Mouse (Mus musculus) intestine, embryonic 15.5 days (tissue): ENCODE measurements at regions not wholly inside any gene's neighbourhood (a gene's known extent, or its start where the extent isn't known, plus 50 kb on each side); places are given as distances from the start of the nearest gene placed in this dataset.
A peak's percentile ranks its signal among the peaks of the same experiment; 100 is the strongest.

Experiments
- ATAC-seq: fragments of 200-750 bp; cut with Nextera tagmentation; 2 replicates; pipeline ENCODE4 v1.8.0; 2017; ENCODE audit warnings: moderate TSS enrichment, moderate library complexity
- H3K27ac ChIP-seq: fragments of 300-500 bp; sonication (generic); 2 replicates; pipeline ENCODE4 v1.5.1; 2015; ENCODE audit warnings: mild to moderate bottlenecking, inconsistent platforms
- H3K27me3 ChIP-seq: fragments of 300-500 bp; sonication (generic); replicated peaks from 2 replicates; pipeline ENCODE4 v1.6.1; 2015; ENCODE audit warnings: inconsistent platforms
- H3K36me3 ChIP-seq: fragments of 300-500 bp; sonication (generic); 2 replicates; pipeline ENCODE4 v1.6.1; 2015; ENCODE audit warnings: inconsistent platforms
- H3K4me1 ChIP-seq: fragments of 300-500 bp; sonication (generic); replicated peaks from 2 replicates; pipeline ENCODE4 v1.6.1; 2015; ENCODE audit warnings: inconsistent platforms
- H3K4me2 ChIP-seq: fragments of 300-500 bp; sonication (generic); replicated peaks from 2 replicates; pipeline ENCODE4 v1.6.1; 2015; ENCODE audit warnings: mild to moderate bottlenecking, inconsistent platforms
- H3K4me3 ChIP-seq: fragments of 300-500 bp; sonication (generic); replicated peaks from 2 replicates; pipeline ENCODE4 v1.5.1; 2015; ENCODE audit warnings: inconsistent platforms
- H3K9ac ChIP-seq: fragments of 300-500 bp; sonication (generic); 2 replicates; pipeline ENCODE4 v1.6.1; 2015; ENCODE audit warnings: inconsistent platforms
- H3K9me3 ChIP-seq: fragments of 300-500 bp; sonication (generic); 2 replicates; pipeline ENCODE4 v1.6.1; 2016; ENCODE audit warnings: inconsistent platforms
- WGBS: fragments of 180-500 bp; shearing (Covaris S2); methylation state at CpG from one replicate; pipeline ENCODE4 v1.1.7; 2015; 5-methylcytosine and 5-hydroxymethylcytosine counted together

DNA sequence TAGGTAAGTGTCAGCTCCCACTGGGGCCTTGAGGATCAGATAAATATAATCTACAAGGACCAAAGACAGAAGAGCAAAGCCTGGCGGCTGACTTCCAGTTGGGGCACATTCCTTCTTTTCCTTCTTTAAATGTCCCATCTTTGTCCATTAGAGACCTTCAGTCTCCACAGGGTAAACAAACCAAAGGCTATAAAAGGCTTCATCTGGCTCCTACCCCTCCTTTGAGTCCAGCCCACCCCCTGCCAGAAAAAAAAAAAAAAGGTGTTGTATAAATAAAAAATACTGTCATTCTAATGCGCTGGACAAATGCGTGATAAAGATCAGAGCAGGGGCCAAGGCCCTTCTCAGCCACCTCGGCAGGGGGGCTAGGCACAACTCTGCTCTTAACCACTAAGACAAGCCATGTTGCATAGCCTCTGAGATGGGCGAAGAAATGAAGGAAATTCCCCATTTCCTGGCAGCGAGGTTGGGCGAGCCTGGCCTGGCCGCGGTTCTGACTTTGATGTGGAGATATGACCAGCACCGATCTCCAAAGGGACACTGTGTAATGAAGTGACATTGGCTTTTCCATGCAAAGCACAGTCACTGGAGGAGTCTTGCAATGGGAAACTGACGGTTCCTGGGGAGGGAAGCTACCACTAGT, 492.0 kb downstream of the Med13l start:
- Histone ChIP-seq H3K27ac (no peak overlapping the region), H3K36me3 (no peaks in the 10 kb centered on the region), H3K27me3 (no peaks in the 10 kb centered on the region; the same call in 1 of the 2 replicates), H3K4me3 (no peak overlapping the region), H3K9me3 (no peaks in the 10 kb centered on the region), H3K4me1 (peaks cover 10% of the 10 kb centered on the region; the same call in 1 of the 2 replicates), H3K9ac (no peak overlapping the region), H3K4me2 (no peak overlapping the region)
- 27% methylated on average over 11 of the region's 11 CpGs for WGBS
- ATAC-seq: no peak

DNA sequence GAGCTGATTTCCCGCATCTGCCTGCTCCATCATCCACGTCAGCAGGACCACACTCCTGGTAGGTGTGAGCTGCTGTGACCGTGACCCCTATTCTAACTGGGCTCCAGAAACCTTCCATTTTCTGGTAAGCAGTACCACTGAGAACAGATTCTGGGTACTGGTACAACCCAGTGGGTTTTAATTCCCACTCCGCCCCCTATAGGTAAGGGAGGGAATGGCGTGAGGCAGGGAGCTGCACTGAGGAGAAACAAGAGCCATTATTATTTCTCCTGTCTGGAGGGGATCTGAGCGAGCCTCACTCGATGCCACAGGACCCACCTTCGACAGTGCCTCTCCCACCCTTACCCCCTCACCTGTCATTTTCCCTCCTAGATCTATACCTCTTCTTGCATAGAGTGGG, 493.3 kb downstream of the Med13l start:
- no peaks in the 10 kb centered on the region; the same call in 1 of the 2 replicates for H3K27me3 ChIP-seq
- 92% methylated on average over 8 of the region's 8 CpGs for WGBS
- H3K9ac ChIP-seq: no peak overlapping the region
- H3K36me3 ChIP-seq: no peaks in the 10 kb centered on the region
- H3K4me3 ChIP-seq: no peak overlapping the region
- H3K4me1 ChIP-seq: peaks cover 10% of the 10 kb centered on the region; the same call in 1 of the 2 replicates
- H3K27ac ChIP-seq: no peak overlapping the region
- H3K9me3 ChIP-seq: no peaks in the 10 kb centered on the region
- no peak overlapping the region for H3K4me2 ChIP-seq
- ATAC-seq: no peak

DNA sequence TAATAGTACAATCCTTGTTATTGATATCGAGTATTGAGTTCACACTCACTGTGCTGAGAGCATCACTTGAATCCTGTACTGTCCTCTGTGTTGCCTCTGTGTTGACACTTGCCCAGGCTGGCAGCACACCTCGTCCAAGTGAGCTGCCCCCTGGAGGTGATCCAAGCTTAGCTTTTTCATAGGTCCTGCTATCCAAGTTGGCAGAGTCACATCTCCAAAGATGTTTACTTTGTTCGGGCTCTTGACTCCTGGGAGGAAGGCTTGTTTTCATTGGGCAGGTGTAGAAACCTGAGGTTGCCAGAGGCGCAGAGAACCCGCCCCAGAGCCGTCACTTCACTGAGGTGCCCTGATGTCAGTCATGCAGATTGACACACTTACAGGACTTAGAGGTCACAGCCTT, 493.9 kb downstream of the Med13l start:
- Histone ChIP-seq H3K9me3 (no peaks in the 10 kb centered on the region), H3K27ac (no peak overlapping the region), H3K27me3 (no peaks in the 10 kb centered on the region; the same call in 1 of the 2 replicates), H3K4me3 (no peak overlapping the region), H3K4me1 (peaks cover 10% of the 10 kb centered on the region; the same call in 1 of the 2 replicates), H3K4me2 (no peak overlapping the region), H3K9ac (no peak overlapping the region), H3K36me3 (no peaks in the 10 kb centered on the region)
- WGBS: 66% methylated on average over 6 of the region's 6 CpGs
- no peak for ATAC-seq

DNA sequence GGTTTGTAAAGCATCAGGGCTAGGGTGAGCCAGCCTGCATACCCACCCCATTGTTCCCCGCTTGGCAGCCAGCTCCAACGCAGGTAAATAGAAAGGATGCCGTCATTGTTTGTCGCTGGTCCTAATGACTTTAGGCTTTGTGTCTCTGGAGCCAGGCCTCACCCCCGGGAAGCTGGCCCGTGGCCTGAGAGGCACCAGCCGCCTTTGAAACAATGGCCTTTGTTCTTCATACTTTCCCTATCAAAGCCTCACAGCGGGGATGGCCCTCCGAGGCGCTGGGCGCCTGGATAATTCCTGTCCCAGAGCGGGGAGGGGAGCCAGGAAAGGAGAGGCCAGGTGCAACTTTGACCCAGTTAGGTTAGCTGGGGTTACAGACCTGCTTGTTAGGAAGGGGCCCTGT, 495.0 kb downstream of the Med13l start:
- H3K27me3 ChIP-seq: no peaks in the 10 kb centered on the region; the same call in 1 of the 2 replicates
- H3K36me3 ChIP-seq: no peaks in the 10 kb centered on the region
- no peak overlapping the region for H3K9ac ChIP-seq
- peak; percentile 38; the same call in 1 of the 2 replicates for ATAC-seq
- H3K4me2 ChIP-seq: no peak overlapping the region
- peaks cover 10% of the 10 kb centered on the region; the same call in 1 of the 2 replicates for H3K4me1 ChIP-seq
- no peaks in the 10 kb centered on the region for H3K9me3 ChIP-seq
- 14% methylated on average over 12 of the region's 12 CpGs for WGBS
- H3K4me3 ChIP-seq: no peak overlapping the region
- H3K27ac ChIP-seq: no peak overlapping the region

- no peak overlapping the region for H3K9ac ChIP-seq
- H3K27ac ChIP-seq: no peak overlapping the region
- H3K9me3 ChIP-seq: no peaks in the 10 kb centered on the region
- ATAC-seq: no peak
- H3K4me1 ChIP-seq: peaks cover 6% of the 10 kb centered on the region; the same call in 1 of the 2 replicates
- no peak overlapping the region for H3K4me3 ChIP-seq
- H3K27me3 ChIP-seq: no peaks in the 10 kb centered on the region; the same call in 1 of the 2 replicates
- H3K36me3 ChIP-seq: no peaks in the 10 kb centered on the region
- H3K4me2 ChIP-seq: no peak overlapping the region
- 90% methylated on average over 4 of the region's 4 CpGs for WGBS
These were observed 497.3 kb downstream of the Med13l start for GRCm38 (mm10) chr5:119057813-119058212.

- no peak for ATAC-seq
- WGBS: 52% methylated on average over 10 of the region's 10 CpGs
These were observed 497.9 kb downstream of the Med13l start for GRCm38 (mm10) chr5:119058231-119058851.

GRCm38 (mm10) chr5:119059223-119059622, 498.7 kb downstream of the Med13l start:
- Histone ChIP-seq H3K27me3 (no peaks in the 10 kb centered on the region; the same call in 1 of the 2 replicates), H3K4me3 (no peak overlapping the region), H3K9ac (no peak overlapping the region), H3K4me1 (peaks cover 6% of the 10 kb centered on the region; the same call in 1 of the 2 replicates), H3K9me3 (no peaks in the 10 kb centered on the region), H3K36me3 (no peaks in the 10 kb centered on the region), H3K27ac (no peak overlapping the region; the same call in 1 of the 2 replicates), H3K4me2 (no peak overlapping the region)
- ATAC-seq: no peak
- 88% methylated on average over 2 of the region's 2 CpGs for WGBS

More at GRCm38 (mm10) chr5:119058231-119058851, 497.9 kb downstream of the Med13l start:
- Histone ChIP-seq H3K9ac (no peak overlapping the region), H3K4me2 (no peak overlapping the region), H3K9me3 (no peaks in the 10 kb centered on the region), H3K27me3 (no peaks in the 10 kb centered on the region; the same call in 1 of the 2 replicates), H3K4me3 (no peak overlapping the region), H3K27ac (no peak overlapping the region), H3K4me1 (peaks cover 6% of the 10 kb centered on the region; the same call in 1 of the 2 replicates), H3K36me3 (no peaks in the 10 kb centered on the region)

DNA sequence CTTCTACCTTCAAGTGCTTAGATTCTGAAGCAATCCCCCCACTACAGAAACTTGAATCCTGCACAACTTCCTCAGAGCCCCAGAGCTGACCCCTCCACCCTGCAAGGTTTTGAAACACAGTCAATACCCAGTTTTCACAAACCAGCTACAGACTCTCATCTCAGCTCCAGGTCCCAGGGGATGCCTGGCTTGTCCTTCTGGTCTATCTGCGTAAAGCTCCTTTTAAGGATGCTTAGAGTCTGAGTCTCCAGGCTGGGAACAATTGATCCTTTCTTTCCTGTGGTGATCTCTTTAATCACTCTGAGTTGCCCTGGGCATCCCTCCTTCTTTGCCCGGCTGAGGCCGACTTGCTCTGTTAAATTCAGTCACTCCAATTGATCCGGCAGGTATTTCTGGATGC, 500.4 kb downstream of the Med13l start:
- H3K9ac ChIP-seq: no peak overlapping the region
- H3K27me3 ChIP-seq: no peaks in the 10 kb centered on the region; the same call in 1 of the 2 replicates
- no peak overlapping the region for H3K27ac ChIP-seq
- H3K4me3 ChIP-seq: no peak overlapping the region
- no peaks in the 10 kb centered on the region for H3K36me3 ChIP-seq
- no peak overlapping the region for H3K4me2 ChIP-seq
- no peak for ATAC-seq
- no peaks in the 10 kb centered on the region for H3K4me1 ChIP-seq
- no peaks in the 10 kb centered on the region for H3K9me3 ChIP-seq
- 78% methylated on average over 4 of the region's 4 CpGs for WGBS

GRCm38 (mm10) chr5:119062478-119062877, 502.0 kb downstream of the Med13l start:
- no peaks in the 10 kb centered on the region for H3K27me3 ChIP-seq
- no peak overlapping the region for H3K27ac ChIP-seq
- 91% methylated on average over 11 of the region's 11 CpGs for WGBS
- H3K36me3 ChIP-seq: no peaks in the 10 kb centered on the region
- no peak for ATAC-seq
- H3K4me3 ChIP-seq: no peak overlapping the region
- H3K4me1 ChIP-seq: 0 out of 2 replicates have a peak, but pooled peaks cover 5% of the 10 kb centered on the region
- H3K4me2 ChIP-seq: no peak overlapping the region
- H3K9me3 ChIP-seq: no peaks in the 10 kb centered on the region
- H3K9ac ChIP-seq: no peak overlapping the region

- no peaks in the 10 kb centered on the region for H3K9me3 ChIP-seq
- no peaks in the 10 kb centered on the region for H3K36me3 ChIP-seq
- no peaks in the 10 kb centered on the region for H3K27me3 ChIP-seq
- no peak for ATAC-seq
- H3K4me1 ChIP-seq: peaks cover 10% of the 10 kb centered on the region; the same call in 1 of the 2 replicates
- WGBS: 31% methylated on average over 6 of the region's 6 CpGs
- H3K4me3 ChIP-seq: no peak overlapping the region
- H3K4me2 ChIP-seq: no peak overlapping the region
- H3K27ac ChIP-seq: 0 out of 2 replicates have a peak overlapping the region, but pooled peaks have one; percentile 17
- H3K9ac ChIP-seq: no peak overlapping the region; the same call in 1 of the 2 replicates
These were observed 506.2 kb downstream of the Med13l start for GRCm38 (mm10) chr5:119066666-119067065.

- H3K4me3 ChIP-seq: no peak overlapping the region
- H3K9me3 ChIP-seq: no peaks in the 10 kb centered on the region
- H3K9ac ChIP-seq: no peak overlapping the region
- 59% methylated on average over 10 of the region's 10 CpGs for WGBS
- H3K27ac ChIP-seq: no peak overlapping the region
- ATAC-seq: peak; percentile 89
- no peaks in the 10 kb centered on the region for H3K36me3 ChIP-seq
- H3K27me3 ChIP-seq: no peaks in the 10 kb centered on the region
- no peak overlapping the region for H3K4me2 ChIP-seq
- H3K4me1 ChIP-seq: peaks cover 11% of the 10 kb centered on the region; the same call in 1 of the 2 replicates
These were observed 509.4 kb downstream of the Med13l start for GRCm38 (mm10) chr5:119069765-119070333.

GRCm38 (mm10) chr5:119072712-119073111, 512.2 kb downstream of the Med13l start:
- peak; percentile 57 for ATAC-seq
- H3K27ac ChIP-seq: no peak overlapping the region
- 83% methylated on average over 14 of the region's 14 CpGs for WGBS

More at GRCm38 (mm10) chr5:119072712-119073111, 512.2 kb downstream of the Med13l start:
- Histone ChIP-seq H3K9ac (no peak overlapping the region), H3K4me1 (peaks cover 6% of the 10 kb centered on the region; the same call in 1 of the 2 replicates), H3K36me3 (no peaks in the 10 kb centered on the region), H3K9me3 (no peaks in the 10 kb centered on the region), H3K4me3 (no peak overlapping the region), H3K4me2 (no peak overlapping the region), H3K27me3 (no peaks in the 10 kb centered on the region)
